Mouse (Mus musculus) G1E (cell line): Measurements from ENCODE around the gene Rab37.

ENCODE experiments used
- CTCF ChIP-seq: IDR thresholded peaks from 2 replicates; pipeline ENCODE4 v1.5.1; 2012; ENCODE audit warnings: low read depth, low read length, inconsistent platforms, mixed read lengths
- TAL1 ChIP-seq: conservative IDR thresholded peaks from 2 replicates; pipeline ENCODE4 v1.6.1; 2012; ENCODE audit warnings: low read depth, low read length, inconsistent platforms, mixed read lengths

DNA sequence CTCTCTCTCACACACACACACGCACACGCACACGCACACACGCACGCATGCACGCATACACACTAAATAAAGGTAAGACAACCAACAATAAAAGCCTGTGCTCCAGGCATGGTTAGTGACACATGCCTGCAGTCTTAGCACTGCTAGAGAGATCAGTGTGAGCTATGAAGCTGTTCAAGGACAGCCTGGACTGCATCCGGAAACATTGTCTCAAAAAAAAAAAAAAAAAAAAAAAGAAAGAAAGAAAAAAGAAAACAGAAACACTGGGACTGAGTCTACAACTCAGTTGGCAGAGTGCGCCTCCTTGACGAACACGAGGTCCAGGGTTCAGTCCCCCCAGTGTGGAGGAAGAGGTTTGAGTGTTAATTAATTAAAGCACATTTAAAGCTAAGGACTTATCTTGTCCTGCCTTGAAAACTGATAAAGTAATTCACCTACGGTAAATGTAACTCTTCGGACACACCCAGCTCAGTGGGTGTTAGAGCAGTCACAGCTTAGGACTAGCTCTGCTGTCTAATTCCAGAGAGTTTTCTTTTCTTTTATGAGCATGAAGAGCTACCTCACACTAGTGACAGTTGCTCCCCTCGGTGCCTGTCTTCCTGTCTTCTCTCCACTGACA is 38.4 kb downstream of the Rab37 start:
- TF ChIP-seq TAL1 (no peak), CTCF (no peak)
